Mouse (Mus musculus) midbrain, embryonic 11.5 days (tissue): ENCODE data around the gene Nek1. TPM values are rescaled to one million over a fixed set of nuclear protein-coding genes. Genes with fewer than 3 reads are reported as not detected.
"Not testable (repeated sequence)": the region's sequence is repeated elsewhere in the genome, so short reads cannot be mapped to it uniquely, and the experiment has no call there.

Experiments
- ATAC-seq: fragments of 200-750 bp; cut with Nextera tagmentation; 2 replicates; pipeline ENCODE4 v1.8.0; 2017; ENCODE audit warnings: moderate TSS enrichment, moderate library complexity; ENCODE audit not compliant: low FRiP score
- DNase-seq: peaks from one replicate; pipeline ENCODE4 v3.0.0; 2015; ENCODE audit warnings: low spot score; ENCODE audit errors: missing footprints
- H3K27ac ChIP-seq: fragments of 300-500 bp; sonication (generic); 2 replicates; pipeline ENCODE4 v1.5.1; 2014; ENCODE audit warnings: low read depth, low read length
- H3K27me3 ChIP-seq: fragments of 300-500 bp; sonication (generic); 2 replicates; pipeline ENCODE4 v1.6.1; 2014; ENCODE audit warnings: mild to moderate bottlenecking, low read length, moderate library complexity, mixed read lengths; ENCODE audit not compliant: control insufficient read depth, insufficient read depth
- H3K36me3 ChIP-seq: fragments of 300-500 bp; sonication (generic); 2 replicates; pipeline ENCODE4 v1.6.1; 2014; ENCODE audit warnings: mild to moderate bottlenecking, low read length, moderate library complexity, mixed read lengths; ENCODE audit not compliant: control insufficient read depth, insufficient read depth
- H3K4me1 ChIP-seq: fragments of 300-500 bp; sonication (generic); 2 replicates; pipeline ENCODE4 v1.6.1; 2014; ENCODE audit warnings: low read length; ENCODE audit not compliant: control insufficient read depth, insufficient read depth
- H3K4me2 ChIP-seq: fragments of 300-500 bp; sonication (generic); 2 replicates; pipeline ENCODE4 v1.6.1; 2014; ENCODE audit warnings: mild to moderate bottlenecking, moderate library complexity
- H3K4me3 ChIP-seq: fragments of 300-500 bp; sonication (generic); 2 replicates; pipeline ENCODE4 v1.5.1; 2014; ENCODE audit warnings: low read depth, low read length
- H3K9ac ChIP-seq: fragments of 300-500 bp; sonication (generic); 2 replicates; pipeline ENCODE4 v1.6.1; 2014; ENCODE audit warnings: low read length
- H3K9me3 ChIP-seq: fragments of 300-500 bp; sonication (generic); 2 replicates; pipeline ENCODE4 v1.6.1; 2016; ENCODE audit warnings: low read length; ENCODE audit not compliant: control insufficient read depth
- WGBS: fragments of 180-500 bp; shearing (Covaris S2); extraction: QIAGEN DNeasy Blood & Tissue Kit; methylation state at CpG from one replicate; pipeline ENCODE4 v1.1.7; 2014; 5-methylcytosine and 5-hydroxymethylcytosine counted together
- polyA plus RNA-seq: library from polyadenylated mRNA; unstranded; fragments of >200 nt; fragmentation: Nextera tagmentation; extraction: Ambion mirVana; gene quantifications from 2 replicates; pipeline ENCODE4 v1.2.1, GENCODE M21; 2014

Nek1 gene
- polyA plus RNA-seq, 1 experiment from 2014 or later, result 22.9 TPM

GRCm38 (mm10) chr8:60981388-60981787 is 11.6 kb upstream of the Nek1 start:
- no peak overlapping the region for H3K4me2 ChIP-seq
- ATAC-seq (no peak), DNase-seq (no peak)
- H3K27ac ChIP-seq, result no peak overlapping the region
- H3K4me1 ChIP-seq, result peaks cover 3% of the 10 kb centered on the region; the same call in 1 of the 2 replicates
- H3K9ac ChIP-seq, result no peak overlapping the region
- H3K36me3 ChIP-seq, result no peaks in the 10 kb centered on the region
- no peaks in the 10 kb centered on the region for H3K27me3 ChIP-seq
- H3K4me3 ChIP-seq, result no peak overlapping the region
- 63% methylated on average over 1 of the region's 1 CpGs for WGBS
- H3K9me3 ChIP-seq, result no peaks in the 10 kb centered on the region

GRCm38 (mm10) chr8:60982701-60983687 is 10.0 kb upstream of the Nek1 start, which contains the start of gene Clcn3:
Gene Clcn3 (minus strand): TSS chr8:60983300.
- DNase-seq, result peak; percentile 100
- H3K4me2 ChIP-seq, result peak within 1 kb of the TSS; percentile 89
- H3K27ac ChIP-seq, result peak within 1 kb of the TSS; percentile 53; the same call in 1 of the 2 replicates
- WGBS, result under 1% methylated on average over 101 of the region's 101 CpGs
- H3K4me1 ChIP-seq, result peaks cover 3% of the 10 kb centered on the region; the same call in 1 of the 2 replicates
- peak; percentile 99 for ATAC-seq
- peak within 1 kb of the TSS; percentile 78 for H3K9ac ChIP-seq
- peak within 1 kb of the TSS; percentile 86 for H3K4me3 ChIP-seq
- no peaks in the 10 kb centered on the region for H3K27me3 ChIP-seq
- no peaks in the 10 kb centered on the region for H3K9me3 ChIP-seq
- no peaks in the 10 kb centered on the region for H3K36me3 ChIP-seq

GRCm38 (mm10) chr8:60983688-60984079 is 9.3 kb upstream of the Nek1 start:
- Histone ChIP-seq H3K27ac (peak overlapping the region; percentile 53; the same call in 1 of the 2 replicates), H3K4me2 (peak overlapping the region; percentile 89), H3K4me1 (peaks cover 3% of the 10 kb centered on the region; the same call in 1 of the 2 replicates), H3K36me3 (no peaks in the 10 kb centered on the region), H3K4me3 (peak overlapping the region; percentile 86), H3K27me3 (no peaks in the 10 kb centered on the region), H3K9me3 (no peaks in the 10 kb centered on the region), H3K9ac (peak overlapping the region; percentile 55)
- WGBS, result 10% methylated on average over 9 of the region's 9 CpGs
- ATAC-seq (peak; percentile 61), DNase-seq (peak; percentile 93)

GRCm38 (mm10) chr8:60984260-60985010 is 8.6 kb upstream of the Nek1 start:
- not testable (repeated sequence) for H3K4me3 ChIP-seq, H3K9me3 ChIP-seq, H3K36me3 ChIP-seq, ATAC-seq, H3K9ac ChIP-seq, H3K27ac ChIP-seq, DNase-seq, H3K27me3 ChIP-seq, H3K4me2 ChIP-seq, H3K4me1 ChIP-seq
- WGBS, result 91% methylated on average over 17 of the region's 17 CpGs

GRCm38 (mm10) chr8:60992561-60992909 is 460 bp upstream of the Nek1 start:
- WGBS, result under 1% methylated on average over 16 of the region's 16 CpGs

GRCm38 (mm10) chr8:60993639-60993986 is 618 bp downstream of the Nek1 start:
- H3K4me1 ChIP-seq, result peaks cover 5% of the 10 kb centered on the region
- H3K27me3 ChIP-seq, result no peaks in the 10 kb centered on the region
- H3K4me2 ChIP-seq, result peak overlapping the region; percentile 74
- H3K4me3 ChIP-seq, result peak overlapping the region; percentile 55
- no peak overlapping the region for H3K27ac ChIP-seq
- WGBS, result 7% methylated on average over 12 of the region's 12 CpGs
- no peaks in the 10 kb centered on the region for H3K9me3 ChIP-seq
- ATAC-seq, result no peak
- H3K36me3 ChIP-seq, result no peaks in the 10 kb centered on the region
- no peak for DNase-seq
- H3K9ac ChIP-seq, result peak overlapping the region; percentile 72

More at GRCm38 (mm10) chr8:60992561-60992909, 460 bp upstream of the Nek1 start:
- Histone ChIP-seq H3K9me3 (no peaks in the 10 kb centered on the region), H3K4me3 (peak overlapping the region; percentile 55), H3K9ac (peak overlapping the region; percentile 68), H3K4me2 (peak overlapping the region; percentile 49), H3K27ac (peak overlapping the region; percentile 75), H3K36me3 (no peaks in the 10 kb centered on the region), H3K4me1 (peaks cover 5% of the 10 kb centered on the region), H3K27me3 (no peaks in the 10 kb centered on the region)
- no peak for DNase-seq
- ATAC-seq, result peak; percentile 92; the same call in 1 of the 2 replicates

GRCm38 (mm10) chr8:60996468-60996867 is 3.5 kb downstream of the Nek1 start:
- no peak for ATAC-seq
- WGBS, result 96% methylated on average over 3 of the region's 3 CpGs
- H3K4me1 ChIP-seq, result peaks cover 5% of the 10 kb centered on the region

GRCm38 (mm10) chr8:61041951-61042350 is 49.0 kb downstream of the Nek1 start:
- no peak overlapping the region for H3K4me2 ChIP-seq
- peaks cover 4% of the 10 kb centered on the region; the same call in 1 of the 2 replicates for H3K4me1 ChIP-seq
- H3K4me3 ChIP-seq, result no peak overlapping the region
- no peak overlapping the region for H3K27ac ChIP-seq
- H3K9ac ChIP-seq, result no peak overlapping the region
- no peaks in the 10 kb centered on the region for H3K36me3 ChIP-seq
- no peaks in the 10 kb centered on the region for H3K27me3 ChIP-seq
- ATAC-seq (peak; percentile 54; the same call in 1 of the 2 replicates), DNase-seq (peak; percentile 92)
- no peaks in the 10 kb centered on the region for H3K9me3 ChIP-seq

More at GRCm38 (mm10) chr8:60996468-60996867, 3.5 kb downstream of the Nek1 start:
- H3K27me3 ChIP-seq, result no peaks in the 10 kb centered on the region
- no peak overlapping the region for H3K9ac ChIP-seq
- no peak overlapping the region for H3K4me3 ChIP-seq
- H3K27ac ChIP-seq, result no peak overlapping the region
- DNase-seq, result no peak
- no peaks in the 10 kb centered on the region for H3K36me3 ChIP-seq
- no peak overlapping the region for H3K4me2 ChIP-seq
- H3K9me3 ChIP-seq, result no peaks in the 10 kb centered on the region
